Mouse (Mus musculus): ENCODE measurements around the gene Pepd.

- TF ChIP-seq CTCF (IDR thresholded peaks at IDR 0.05; ENCODE audit: insufficient read depth, low read length) = no peak
- TF ChIP-seq POLR2A (IDR thresholded peaks at IDR 0.05; ENCODE audit: borderline replicate concordance, extremely low read depth, low read depth, low read length) = no peak
Observed at GRCm38 (mm10) chr7:34888891-34889290, 23.3 kb upstream of the Pepd start.
